Mouse (Mus musculus) ovary, postnatal 36 days (tissue): ENCODE data around the gene BC055324.
A peak's percentile ranks its signal among the peaks of the same experiment; 100 is the strongest.
"Not testable (repeated sequence)": the region's sequence is repeated elsewhere in the genome, so short reads cannot be mapped to it uniquely, and the experiment has no call there.

Experiments used
- DNase-seq: peaks from one replicate; pipeline ENCODE4 v3.0.0; 2022; ENCODE audit warnings: low spot score, mixed read lengths

Gene BC055324

GRCm38 (mm10) chr1:163994721-163995608, at the start of gene BC055324, which contains the start of gene Mettl18:
Gene BC055324, minus strand, starts transcription at chr1:163994796.
Gene Mettl18, plus strand, starts transcription at chr1:163994889.
- peak; percentile 87 for DNase-seq

DNA sequence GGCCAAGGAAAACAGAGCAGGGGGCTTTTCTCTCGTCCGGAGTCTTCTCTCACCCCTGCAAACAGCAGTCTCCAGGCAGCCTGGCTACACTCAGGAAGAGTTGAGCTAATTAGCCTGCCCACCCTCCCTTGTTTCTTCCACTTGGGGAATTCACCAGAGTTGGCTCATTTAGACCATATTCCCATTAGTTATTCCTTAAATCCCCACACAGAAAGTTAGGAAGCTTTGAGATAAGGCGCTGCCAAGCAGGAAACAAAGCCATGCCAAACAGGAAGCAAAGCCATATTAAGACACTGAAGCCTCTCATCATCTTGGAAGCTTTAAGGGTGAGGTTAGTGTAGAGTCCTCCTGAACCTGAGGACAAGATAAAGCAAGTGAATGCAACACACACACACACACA, 49.0 kb upstream of the BC055324 start:
- no peak for DNase-seq

GRCm38 (mm10) chr1:164040385-164041135, 46.0 kb upstream of the BC055324 start:
- no peak for DNase-seq

DNA sequence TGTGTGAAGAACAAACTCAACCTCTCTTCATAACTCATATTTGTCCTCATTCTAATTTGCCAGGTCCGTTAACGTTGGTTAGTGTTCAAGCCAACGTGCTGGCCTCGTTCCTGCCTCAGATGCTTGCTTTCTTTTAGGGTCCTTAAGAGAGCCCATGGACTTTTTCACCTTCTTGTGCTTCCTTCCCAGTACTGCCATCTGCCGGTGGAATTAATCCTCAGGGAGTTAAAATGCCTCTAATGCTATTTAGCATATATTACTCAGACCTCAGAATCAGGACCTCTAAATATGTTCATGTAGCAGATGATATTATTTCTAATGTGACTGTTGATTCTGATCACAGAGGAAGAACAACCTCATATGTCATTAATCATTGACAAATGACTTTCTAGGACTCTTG, 32.8 kb upstream of the BC055324 start:
- no peak for DNase-seq

DNA sequence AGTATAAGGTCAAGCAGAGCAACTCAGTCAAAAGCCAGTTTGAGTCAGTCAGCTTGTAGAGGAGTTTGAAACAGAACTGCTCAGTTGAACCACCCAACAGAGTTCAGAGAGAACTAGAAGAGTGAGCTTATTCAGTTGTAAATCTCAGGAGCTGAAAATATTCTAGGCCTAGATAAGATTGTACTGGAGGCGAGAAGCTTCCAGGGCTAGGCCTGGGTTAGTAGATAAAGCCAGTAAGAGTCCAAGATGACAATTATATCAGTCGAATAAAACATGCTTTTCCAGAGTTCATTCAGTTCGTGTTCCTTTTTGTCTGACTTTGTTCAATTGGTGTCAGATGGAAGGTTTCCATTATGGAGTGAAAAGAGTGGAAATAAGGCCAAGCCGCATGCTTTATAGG, 31.1 kb upstream of the BC055324 start:
- no peak for DNase-seq

DNA sequence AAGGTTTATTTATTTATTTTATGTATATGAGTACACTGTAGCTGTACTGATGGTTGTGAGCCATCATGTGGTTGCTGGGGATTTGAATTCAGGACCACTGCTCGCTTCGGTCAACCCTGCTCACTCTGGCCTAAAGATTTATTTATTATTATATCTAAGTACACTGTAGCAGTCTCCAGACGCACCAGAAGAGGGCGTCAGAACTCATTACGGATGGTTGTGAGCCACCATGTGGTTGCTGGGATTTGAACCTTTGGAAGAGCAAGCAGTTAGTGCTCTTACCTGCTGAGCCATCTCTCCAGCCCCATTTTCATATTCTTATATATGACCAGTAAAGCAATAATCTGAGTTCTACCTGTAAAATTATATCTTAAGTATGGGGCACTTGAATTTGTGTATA, 27.5 kb upstream of the BC055324 start:
- not testable (repeated sequence) for DNase-seq

DNA sequence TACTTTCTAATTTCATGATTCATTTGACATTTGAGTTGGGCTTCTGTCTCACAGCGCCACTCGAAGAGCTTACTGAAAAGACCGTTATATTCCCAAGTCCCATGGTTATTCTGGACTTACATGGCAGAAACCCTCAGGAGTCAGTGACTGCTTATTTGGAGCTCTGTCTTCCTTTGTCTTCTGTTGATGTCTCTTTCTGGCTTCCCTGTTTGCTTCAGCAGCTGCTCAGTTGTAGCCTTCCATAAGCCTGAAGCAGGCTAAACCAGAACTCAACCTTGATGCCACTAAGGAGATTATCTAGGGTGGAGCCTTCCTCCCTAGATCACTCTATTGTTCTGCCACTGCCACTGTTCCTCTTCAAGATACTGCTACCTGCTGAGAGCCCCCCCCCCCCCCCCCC, 26.1 kb upstream of the BC055324 start:
- DNase-seq: not testable (repeated sequence)

DNA sequence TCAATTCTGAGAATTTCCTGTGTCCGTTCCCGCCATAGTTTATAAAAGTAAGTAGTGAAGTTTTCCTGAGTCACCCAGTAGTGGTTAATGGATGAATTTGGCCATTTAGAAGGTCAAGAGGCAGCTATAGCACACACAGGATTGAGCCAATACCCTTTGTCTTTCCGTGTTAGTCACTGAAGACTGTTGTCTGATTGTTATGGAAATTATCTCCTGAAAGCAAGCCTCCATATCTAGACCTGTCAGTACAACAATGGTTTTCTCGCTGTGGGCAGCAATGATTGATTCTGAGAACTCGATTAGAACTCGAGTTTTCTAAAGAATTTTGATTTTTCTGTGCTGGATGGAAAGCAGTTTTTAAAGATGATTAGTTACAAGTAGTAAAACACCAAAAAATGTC, 25.2 kb upstream of the BC055324 start:
- DNase-seq: no peak

GRCm38 (mm10) chr1:164018221-164018896, 23.8 kb upstream of the BC055324 start:
- no peak for DNase-seq

- no peak for DNase-seq
These were observed 20.0 kb upstream of the BC055324 start for GRCm38 (mm10) chr1:164014616-164015015.

- no peak for DNase-seq
These were observed 14.6 kb upstream of the BC055324 start for GRCm38 (mm10) chr1:164009235-164009634.

DNA sequence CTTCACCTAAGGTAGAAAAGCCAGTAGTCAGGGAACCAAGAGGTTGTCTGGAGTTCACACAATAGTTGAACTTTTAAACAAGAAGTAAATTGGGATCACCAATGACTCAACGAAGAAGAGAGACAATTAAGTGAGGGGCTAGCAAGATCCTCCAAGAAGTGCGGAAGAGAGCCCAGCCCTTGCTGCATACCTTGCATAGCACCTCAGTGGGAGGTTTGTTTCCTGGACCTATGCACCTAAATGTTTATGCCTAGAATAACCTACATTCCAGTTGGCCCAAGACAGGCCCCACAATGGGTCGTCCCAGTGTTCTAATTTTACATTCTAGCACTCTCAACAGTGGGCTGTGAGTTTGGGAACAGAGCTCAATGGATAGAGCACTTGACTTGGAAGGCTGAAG, 9.7 kb upstream of the BC055324 start:
- DNase-seq: no peak

DNA sequence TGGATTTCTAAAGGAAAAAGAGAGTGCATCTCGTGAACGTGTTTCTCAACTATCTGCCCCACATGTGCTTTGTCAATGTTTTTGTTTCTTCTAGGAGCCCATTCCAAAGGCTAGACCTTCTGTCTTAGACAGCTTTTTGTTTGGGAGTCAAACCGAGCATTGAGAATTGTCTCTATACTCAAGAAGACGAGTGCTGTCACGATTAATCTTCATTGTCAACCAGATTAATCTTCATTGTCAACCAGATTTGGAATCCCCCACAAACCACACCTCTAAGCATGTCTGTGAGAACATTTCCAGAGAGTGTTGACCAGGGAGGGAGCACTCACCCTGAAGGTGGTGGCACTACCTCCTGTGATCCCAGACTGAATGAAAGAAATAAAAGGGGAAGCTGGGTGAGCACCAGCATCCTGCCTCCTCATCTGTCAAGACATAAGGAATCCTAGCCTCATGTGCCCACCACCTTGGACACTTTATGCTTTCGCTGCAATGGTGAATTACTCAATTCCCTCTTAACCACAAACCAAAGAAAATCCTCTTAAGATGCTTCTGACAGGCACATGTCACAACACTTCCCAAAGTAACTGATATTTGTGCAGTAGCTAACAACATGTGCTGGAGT, 7.3 kb upstream of the BC055324 start:
- DNase-seq: no peak

- no peak for DNase-seq
These were observed 965 bp upstream of the BC055324 start for GRCm38 (mm10) chr1:163995609-163995913.

- no peak for DNase-seq
These were observed 349 bp downstream of the BC055324 start for GRCm38 (mm10) chr1:163994173-163994720.

DNA sequence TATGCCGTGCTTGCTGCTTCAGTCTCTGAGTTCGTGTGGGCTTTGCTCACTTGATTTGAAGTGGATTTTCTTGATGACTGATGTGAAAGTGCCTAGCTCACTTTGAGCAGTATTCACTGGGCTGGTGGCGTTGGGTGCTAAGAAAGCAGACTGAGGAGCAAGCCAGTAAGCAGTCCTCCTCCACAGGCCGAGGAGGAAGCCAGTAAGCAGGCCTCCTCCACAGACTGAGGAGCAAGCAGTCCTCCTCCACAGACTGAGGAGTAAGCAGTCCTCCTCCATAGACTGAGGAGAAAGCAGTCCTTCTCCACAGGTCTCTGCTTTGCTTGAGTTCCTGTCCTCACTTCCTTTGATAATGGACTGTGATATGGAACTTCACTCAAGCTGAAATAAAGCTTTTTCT, 2.2 kb downstream of the BC055324 start:
- no peak for DNase-seq

DNA sequence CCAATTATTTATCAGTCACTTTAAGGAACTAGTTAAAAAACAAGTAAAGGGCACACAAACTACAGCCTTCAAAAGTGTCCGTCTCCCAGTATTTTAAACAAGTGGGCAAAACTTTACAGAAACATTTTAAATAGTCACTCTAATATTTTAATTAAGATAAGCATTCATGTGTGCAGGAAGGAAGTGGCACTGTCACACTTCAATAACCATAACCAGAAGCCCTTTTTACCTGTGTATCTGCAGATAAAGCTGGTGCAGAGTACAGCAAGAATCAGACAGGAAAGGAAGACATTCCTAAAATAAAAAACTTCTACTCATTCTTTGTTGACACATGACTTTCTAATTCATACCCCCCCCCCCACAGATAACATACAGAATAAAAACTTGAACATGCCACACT, 18.1 kb downstream of the BC055324 start:
- DNase-seq: no peak

GRCm38 (mm10) chr1:163975088-163975487, 19.5 kb downstream of the BC055324 start:
- DNase-seq: no peak

DNA sequence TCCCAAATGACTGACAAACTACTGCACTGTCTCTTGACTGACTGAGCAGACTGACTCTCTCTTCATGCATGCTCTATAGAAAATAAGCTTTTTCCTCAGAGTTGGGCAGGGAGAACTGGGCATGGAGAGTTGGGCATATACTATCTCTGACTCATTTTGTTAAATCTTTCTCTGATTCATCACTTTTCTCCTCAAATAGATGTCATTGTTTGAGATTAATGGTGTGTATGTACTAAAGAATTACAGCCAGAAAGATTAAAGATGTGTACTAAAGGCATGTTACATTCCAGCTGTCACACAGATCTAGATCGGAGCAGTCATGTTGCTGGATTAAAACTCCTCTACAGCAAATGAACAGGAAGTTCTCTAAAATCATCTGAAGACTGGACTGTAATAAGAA, 20.1 kb downstream of the BC055324 start:
- no peak for DNase-seq

GRCm38 (mm10) chr1:163964008-163964689, 30.4 kb downstream of the BC055324 start:
- no peak for DNase-seq

DNA sequence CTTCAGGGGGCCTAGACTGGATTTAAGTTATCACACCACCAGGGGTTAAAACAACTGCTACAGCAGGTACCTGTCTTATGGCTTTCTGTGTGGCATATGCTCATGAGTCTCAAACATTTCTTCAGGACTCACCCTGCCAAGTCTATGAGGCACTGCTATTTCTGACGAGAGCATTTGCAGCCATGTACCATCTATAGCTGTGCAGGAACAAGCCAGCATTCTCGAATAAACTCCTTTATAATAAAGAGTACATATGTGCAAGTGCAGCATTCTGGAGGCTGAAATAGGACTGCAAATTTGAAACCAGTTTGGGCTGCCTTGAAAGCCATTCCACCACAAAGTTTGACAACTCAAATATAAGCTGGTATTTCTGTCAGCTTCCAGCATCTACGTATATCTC, 36.6 kb downstream of the BC055324 start:
- no peak for DNase-seq
